ENCODE assay signal across 7 mouse cellular contexts in the genomic region with DNA sequence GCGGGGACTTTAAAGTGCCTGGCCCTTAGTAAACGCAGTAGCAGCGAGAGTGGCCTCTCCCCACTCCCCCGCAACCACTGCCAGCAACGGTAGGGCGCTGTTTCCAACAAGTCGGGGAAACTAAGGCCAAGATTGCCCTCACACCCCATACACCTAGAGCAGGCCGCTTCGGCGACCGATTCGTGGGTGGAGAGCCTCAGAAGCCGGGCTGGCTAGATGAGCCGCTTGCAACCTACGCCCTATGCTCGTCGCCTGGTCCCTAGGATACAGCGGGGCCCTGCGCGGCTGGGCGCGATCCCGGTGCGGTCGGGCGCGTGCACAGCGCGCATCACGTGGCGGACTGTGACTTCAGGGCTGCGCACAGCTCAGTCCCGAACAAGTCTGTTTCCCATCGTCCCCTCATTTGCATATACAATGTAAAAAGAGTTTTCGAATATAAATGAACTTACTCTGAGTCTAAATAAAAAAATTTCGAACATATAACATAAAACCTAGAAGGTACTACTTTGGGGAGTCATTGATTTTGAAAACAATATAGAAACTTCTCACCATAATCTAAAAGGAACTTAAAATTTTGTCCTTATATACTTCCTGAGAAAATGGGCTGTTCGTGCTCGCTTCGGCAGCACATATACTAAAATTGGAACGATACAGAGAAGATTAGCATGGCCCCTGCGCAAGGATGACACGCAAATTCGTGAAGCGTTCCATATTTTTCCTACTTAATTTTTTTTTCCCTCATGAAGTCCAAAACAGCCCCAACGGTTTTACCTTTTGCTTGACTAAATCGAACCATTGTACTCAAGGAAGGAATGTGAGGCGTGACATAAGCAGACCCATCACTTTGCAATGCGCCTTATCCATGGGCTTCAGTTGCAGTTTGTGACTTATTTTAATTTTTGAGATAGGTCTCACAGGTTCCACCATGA. TPM values are rescaled to one million over a fixed set of nuclear protein-coding genes. Genes with fewer than 3 reads are reported as not detected.
DNase-seq lines count a peak whose midpoint lies in the region; ATAC-seq and TF ChIP-seq lines count a peak whose summit lies in the region.

No protein-coding gene starts in this region.

- H3K9ac ChIP-seq in limb, embryonic 11.5 days (ENCODE audit: low read length) = peak overlapping the region; percentile 64
- H3K9ac ChIP-seq in midbrain, embryonic 13.5 days (replicated peaks) = peak overlapping the region; percentile 70

- peaks cover 1% of the 10 kb centered on the region for H3K27me3 ChIP-seq in kidney, adult 2 months (replicated peaks; ENCODE audit: control insufficient read depth, insufficient read depth, low read length)
- peaks cover 37% of the 10 kb centered on the region for H3K27me3 ChIP-seq in limb, embryonic 11.5 days (ENCODE audit: control insufficient read depth, insufficient read depth, low read length)
- H3K27me3 ChIP-seq in midbrain, embryonic 13.5 days = peaks cover 61% of the 10 kb centered on the region
- H3K27me3 ChIP-seq in small intestine, adult 2 months (ENCODE audit: control insufficient read depth, insufficient read depth, low read length) = peaks cover 21% of the 10 kb centered on the region

- DNase-seq in adrenal gland, postnatal 10 days = peak; percentile 96
- DNase-seq in embryo, embryonic 9.5 days (ENCODE audit: extremely low spot score) = peak; percentile 94
- DNase-seq in heart, adult 18-20 months = peak; percentile 95 to 97
- peak; percentile 97 for DNase-seq in kidney, adult 2 months
- peak; percentile 94 for DNase-seq in limb, embryonic 11.5 days (ENCODE audit: low spot score)

- no peak for TF ChIP-seq CTCF in kidney, adult 2 months (conservative IDR thresholded peaks at IDR 0.05; ENCODE audit: insufficient read depth, insufficient read length, low read depth, low read length)
- no peak for TF ChIP-seq CTCF in small intestine, adult 2 months (IDR thresholded peaks at IDR 0.05; ENCODE audit: extremely low read depth, insufficient read length, insufficient replicate concordance, low read depth, low read length)

- H3K9me3 ChIP-seq in limb, embryonic 11.5 days (ENCODE audit: control insufficient read depth, low read length) = no peaks in the 10 kb centered on the region
- H3K9me3 ChIP-seq in midbrain, embryonic 13.5 days = no peaks in the 10 kb centered on the region

- peaks cover 3% of the 10 kb centered on the region; the same call in 1 of the 2 replicates for H3K4me1 ChIP-seq in kidney, adult 2 months (ENCODE audit: control insufficient read depth, insufficient read depth, low read length)
- peaks cover 6% of the 10 kb centered on the region for H3K4me1 ChIP-seq in limb, embryonic 11.5 days (ENCODE audit: control insufficient read depth, insufficient read depth, low read length)
- peaks cover 50% of the 10 kb centered on the region for H3K4me1 ChIP-seq in midbrain, embryonic 13.5 days (replicated peaks)
- H3K4me1 ChIP-seq in small intestine, adult 2 months (ENCODE audit: control insufficient read depth, insufficient read depth, insufficient read length, low read length) = peaks cover 6% of the 10 kb centered on the region

- peak overlapping the region; percentile 65 for H3K4me3 ChIP-seq in kidney, adult 2 months (ENCODE audit: insufficient read depth, low read depth, low read length)
- peak overlapping the region; percentile 54 for H3K4me3 ChIP-seq in limb, embryonic 11.5 days (ENCODE audit: low read depth, low read length)
- peak overlapping the region; percentile 53 for H3K4me3 ChIP-seq in midbrain, embryonic 13.5 days (replicated peaks)
- peak overlapping the region; percentile 79 for H3K4me3 ChIP-seq in small intestine, adult 2 months (ENCODE audit: low read depth, low read length)

- ATAC-seq in limb, embryonic 11.5 days (ENCODE audit: insufficient number of reproducible peaks, low FRiP score, low TSS enrichment, low read depth) = peak; percentile 94
- ATAC-seq in midbrain, embryonic 13.5 days = peak; percentile 99

- no peaks in the 10 kb centered on the region for H3K36me3 ChIP-seq in kidney, adult 2 months (ENCODE audit: control insufficient read depth, insufficient read depth, low read length)
- no peaks in the 10 kb centered on the region for H3K36me3 ChIP-seq in limb, embryonic 11.5 days (ENCODE audit: control insufficient read depth, insufficient read depth, low read length)
- no peaks in the 10 kb centered on the region for H3K36me3 ChIP-seq in midbrain, embryonic 13.5 days
- H3K36me3 ChIP-seq in small intestine, adult 2 months (ENCODE audit: control insufficient read depth, insufficient read depth, low read length) = no peaks in the 10 kb centered on the region

- peak; percentile 94 for TF ChIP-seq POLR2A in kidney, adult 2 months (IDR thresholded peaks at IDR 0.05; ENCODE audit: low read depth, low read length)
- peak; percentile 88 for TF ChIP-seq POLR2A in small intestine, adult 2 months (IDR thresholded peaks at IDR 0.05; ENCODE audit: low read depth, low read length)

- H3K27ac ChIP-seq in kidney, adult 2 months (ENCODE audit: insufficient read depth, low read depth, low read length) = peak overlapping the region; percentile 83
- peak overlapping the region; percentile 17; the same call in 1 of the 2 replicates for H3K27ac ChIP-seq in limb, embryonic 11.5 days (replicated peaks; ENCODE audit: low read depth, low read length)
- peak overlapping the region; percentile 72 for H3K27ac ChIP-seq in midbrain, embryonic 13.5 days
- peak overlapping the region; percentile 93 for H3K27ac ChIP-seq in small intestine, adult 2 months (ENCODE audit: insufficient read depth, low read depth, low read length)

- WGBS in kidney, adult 2 months = under 1% methylated on average over 48 of the region's 48 CpGs
- WGBS in limb, embryonic 11.5 days = 1% methylated on average over 48 of the region's 48 CpGs
- WGBS in midbrain, embryonic 13.5 days = under 1% methylated on average over 48 of the region's 48 CpGs
- 1% methylated on average over 48 of the region's 48 CpGs for WGBS in small intestine, adult 2 months

- peak overlapping the region; percentile 85 for H3K4me2 ChIP-seq in limb, embryonic 11.5 days (ENCODE audit: low read depth, severe bottlenecking)
- peak overlapping the region; percentile 76 for H3K4me2 ChIP-seq in midbrain, embryonic 13.5 days (replicated peaks)

RNA-seq across cellular contexts. Expression of gene Skor1, which starts 15.8 kb away (rescaled TPM):
- total RNA-seq in adrenal gland, postnatal 10 days (2021) = under 1 TPM; 0.09 to 0.18 TPM
- total RNA-seq in heart, adult 18-20 months (2021) = not detected
- 0.02 and 0.03 TPM in 2 replicates for polyA plus RNA-seq in kidney, adult 2 months (2012; rRNA removed)
- 0.12 TPM in 1 of 2 replicates, not detected in the other for polyA plus RNA-seq in limb, embryonic 11.5 days (2014; fragmentation: Nextera tagmentation; extraction: Ambion mirVana)
- 1.7 and 2.0 TPM in 2 replicates for polyA plus RNA-seq in midbrain, embryonic 13.5 days (2015; fragmentation: Nextera tagmentation; extraction: Ambion mirVana)
- polyA plus RNA-seq in small intestine, adult 2 months (2012; rRNA removed) = 0.04 TPM in 1 of 2 replicates, not detected in the other

Comparison
In these comparisons a context has a peak if more than half of its experiments do, and no peak if none do; other contexts are left out.
1. Peak in every context shown above with its lines: DNase-seq, ATAC-seq, H3K4me3 ChIP-seq and H3K27ac ChIP-seq.
2. H3K27ac ChIP-seq: peak in every context shown above with its lines; median percentile 93 in small intestine, adult 2 months; 83 in kidney, adult 2 months; 72 in midbrain, embryonic 13.5 days; 17 in limb, embryonic 11.5 days.